Mouse (Mus musculus): Measurements from ENCODE around the gene Men1. TPM values are rescaled to one million over a fixed set of nuclear protein-coding genes. Genes with fewer than 3 reads are reported as not detected.

The Men1 gene
- polyA plus RNA-seq, 1 experiment, result 38.5 TPM

- Histone ChIP-seq H3K4me1 (ENCODE audit: control insufficient read depth, insufficient read depth, insufficient read length, low read length) (peaks cover 8% of the 10 kb centered on the region), H3K4me3 (ENCODE audit: low read depth, low read length) (no peak overlapping the region), H3K27me3 (ENCODE audit: control insufficient read depth, insufficient read depth, low read length) (no peaks in the 10 kb centered on the region), H3K36me3 (ENCODE audit: control insufficient read depth, insufficient read depth, low read length) (peaks cover 10% of the 10 kb centered on the region; the same call in 1 of the 2 replicates), H3K27ac (ENCODE audit: insufficient read depth, low read depth, low read length) (no peak overlapping the region)
- WGBS, result 91% methylated on average over 5 of the region's 5 CpGs
- no peak for TF ChIP-seq CTCF (IDR thresholded peaks at IDR 0.05; ENCODE audit: extremely low read depth, insufficient read length, insufficient replicate concordance, low read depth, low read length)
- no peak for TF ChIP-seq POLR2A (IDR thresholded peaks at IDR 0.05; ENCODE audit: low read depth, low read length)
Observed at GRCm38 (mm10) chr19:6346023-6346422, 11.2 kb downstream of the Men1 start.

- no peaks in the 10 kb centered on the region for H3K27me3 ChIP-seq (ENCODE audit: control insufficient read depth, insufficient read depth, low read length)
- peaks cover 8% of the 10 kb centered on the region for H3K4me1 ChIP-seq (ENCODE audit: control insufficient read depth, insufficient read depth, insufficient read length, low read length)
- TF ChIP-seq POLR2A (IDR thresholded peaks at IDR 0.05; ENCODE audit: low read depth, low read length) (no peak), CTCF (IDR thresholded peaks at IDR 0.05; ENCODE audit: extremely low read depth, insufficient read length, insufficient replicate concordance, low read depth, low read length) (no peak)
- peaks cover 10% of the 10 kb centered on the region; the same call in 1 of the 2 replicates for H3K36me3 ChIP-seq (ENCODE audit: control insufficient read depth, insufficient read depth, low read length)
- WGBS, result 87% methylated on average over 10 of the region's 10 CpGs
- H3K4me3 ChIP-seq (ENCODE audit: low read depth, low read length), result no peak overlapping the region
- H3K27ac ChIP-seq (ENCODE audit: insufficient read depth, low read depth, low read length), result no peak overlapping the region
Observed at GRCm38 (mm10) chr19:6346661-6347060, 11.9 kb downstream of the Men1 start.

- TF ChIP-seq CTCF (IDR thresholded peaks at IDR 0.05; ENCODE audit: extremely low read depth, insufficient read length, insufficient replicate concordance, low read depth, low read length) (no peak), POLR2A (IDR thresholded peaks at IDR 0.05; ENCODE audit: low read depth, low read length) (no peak)
- peaks cover 10% of the 10 kb centered on the region; the same call in 1 of the 2 replicates for H3K36me3 ChIP-seq (ENCODE audit: control insufficient read depth, insufficient read depth, low read length)
- H3K4me3 ChIP-seq (ENCODE audit: low read depth, low read length), result no peak overlapping the region
- no peak overlapping the region for H3K27ac ChIP-seq (ENCODE audit: insufficient read depth, low read depth, low read length)
- whole genome bisulfite sequencing, result 98% methylated on average over 4 of the region's 4 CpGs
- peaks cover 8% of the 10 kb centered on the region for H3K4me1 ChIP-seq (ENCODE audit: control insufficient read depth, insufficient read depth, insufficient read length, low read length)
- H3K27me3 ChIP-seq (ENCODE audit: control insufficient read depth, insufficient read depth, low read length), result no peaks in the 10 kb centered on the region
Observed at GRCm38 (mm10) chr19:6347615-6348014, 12.8 kb downstream of the Men1 start.

GRCm38 (mm10) chr19:6348717-6349116 is 13.9 kb downstream of the Men1 start:
- Histone ChIP-seq H3K27ac (ENCODE audit: insufficient read depth, low read depth, low read length) (no peak overlapping the region), H3K27me3 (ENCODE audit: control insufficient read depth, insufficient read depth, low read length) (no peaks in the 10 kb centered on the region), H3K4me3 (ENCODE audit: low read depth, low read length) (no peak overlapping the region), H3K4me1 (ENCODE audit: control insufficient read depth, insufficient read depth, insufficient read length, low read length) (no peaks in the 10 kb centered on the region; the same call in 1 of the 2 replicates), H3K36me3 (ENCODE audit: control insufficient read depth, insufficient read depth, low read length) (peaks cover 10% of the 10 kb centered on the region; the same call in 1 of the 2 replicates)
- WGBS, result 89% methylated on average over 9 of the region's 9 CpGs
- TF ChIP-seq POLR2A (IDR thresholded peaks at IDR 0.05; ENCODE audit: low read depth, low read length) (no peak), CTCF (IDR thresholded peaks at IDR 0.05; ENCODE audit: extremely low read depth, insufficient read length, insufficient replicate concordance, low read depth, low read length) (no peak)

- WGBS, result 59% methylated on average over 14 of the region's 14 CpGs
- Histone ChIP-seq H3K27ac (ENCODE audit: insufficient read depth, low read depth, low read length) (no peak overlapping the region), H3K27me3 (ENCODE audit: control insufficient read depth, insufficient read depth, low read length) (no peaks in the 10 kb centered on the region), H3K4me1 (ENCODE audit: control insufficient read depth, insufficient read depth, insufficient read length, low read length) (no peaks in the 10 kb centered on the region; the same call in 1 of the 2 replicates), H3K36me3 (ENCODE audit: control insufficient read depth, insufficient read depth, low read length) (peaks cover 12% of the 10 kb centered on the region; the same call in 1 of the 2 replicates), H3K4me3 (ENCODE audit: low read depth, low read length) (no peak overlapping the region)
- TF ChIP-seq CTCF (IDR thresholded peaks at IDR 0.05; ENCODE audit: extremely low read depth, insufficient read length, insufficient replicate concordance, low read depth, low read length) (no peak), POLR2A (IDR thresholded peaks at IDR 0.05; ENCODE audit: low read depth, low read length) (no peak)
Observed at GRCm38 (mm10) chr19:6349215-6349983, 14.6 kb downstream of the Men1 start.

- Histone ChIP-seq H3K27ac (ENCODE audit: insufficient read depth, low read depth, low read length) (no peak overlapping the region), H3K36me3 (ENCODE audit: control insufficient read depth, insufficient read depth, low read length) (peaks cover 5% of the 10 kb centered on the region; the same call in 1 of the 2 replicates), H3K4me3 (ENCODE audit: low read depth, low read length) (no peak overlapping the region), H3K4me1 (ENCODE audit: control insufficient read depth, insufficient read depth, insufficient read length, low read length) (no peaks in the 10 kb centered on the region), H3K27me3 (ENCODE audit: control insufficient read depth, insufficient read depth, low read length) (no peaks in the 10 kb centered on the region)
- 69% methylated on average over 14 of the region's 14 CpGs for WGBS
- TF ChIP-seq POLR2A (IDR thresholded peaks at IDR 0.05; ENCODE audit: low read depth, low read length) (no peak), CTCF (IDR thresholded peaks at IDR 0.05; ENCODE audit: extremely low read depth, insufficient read length, insufficient replicate concordance, low read depth, low read length) (no peak)
Observed at GRCm38 (mm10) chr19:6351431-6352106, 16.8 kb downstream of the Men1 start.

- no peak overlapping the region for H3K27ac ChIP-seq (ENCODE audit: insufficient read depth, low read depth, low read length)
- no peaks in the 10 kb centered on the region for H3K27me3 ChIP-seq (ENCODE audit: control insufficient read depth, insufficient read depth, low read length)
- peaks cover 3% of the 10 kb centered on the region; the same call in 1 of the 2 replicates for H3K36me3 ChIP-seq (ENCODE audit: control insufficient read depth, insufficient read depth, low read length)
- TF ChIP-seq CTCF (IDR thresholded peaks at IDR 0.05; ENCODE audit: extremely low read depth, insufficient read length, insufficient replicate concordance, low read depth, low read length), result no peak
- no peak for TF ChIP-seq POLR2A (IDR thresholded peaks at IDR 0.05; ENCODE audit: low read depth, low read length)
- WGBS, result 80% methylated on average over 2 of the region's 2 CpGs
- H3K4me3 ChIP-seq (ENCODE audit: low read depth, low read length), result no peak overlapping the region
- H3K4me1 ChIP-seq (ENCODE audit: control insufficient read depth, insufficient read depth, insufficient read length, low read length), result no peaks in the 10 kb centered on the region
Observed at GRCm38 (mm10) chr19:6352107-6352505, 17.3 kb downstream of the Men1 start.
